Mouse (Mus musculus) brain, embryonic 18.5 days (tissue): ENCODE measurements around the gene Cdkn2aipnl.

Experiments used
- DNase-seq: peaks from one replicate; pipeline ENCODE4 v3.0.0-alpha.2; 2012; ENCODE audit warnings: low read depth, low spot score

Cdkn2aipnl gene

DNA sequence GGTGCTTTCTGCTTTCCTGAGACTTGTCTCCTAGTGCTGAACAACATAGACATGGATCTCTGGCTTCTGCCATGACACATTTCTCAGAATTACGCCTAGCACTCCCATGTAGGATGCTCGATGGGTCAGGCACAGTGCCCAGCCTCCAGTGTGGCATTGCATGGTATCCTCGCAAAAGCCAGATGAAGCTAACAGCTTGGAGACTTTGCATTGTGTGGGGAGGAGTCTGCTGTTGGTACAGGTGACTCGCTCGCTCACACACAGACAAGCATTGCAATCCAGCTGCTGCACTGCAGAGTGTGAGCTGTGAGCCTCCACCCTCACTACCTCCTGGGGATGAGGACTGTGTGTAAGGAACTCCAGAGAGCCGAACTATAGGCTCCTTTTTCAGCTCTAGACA lies 21.3 kb upstream of the Cdkn2aipnl start:
- DNase-seq = no peak

DNA sequence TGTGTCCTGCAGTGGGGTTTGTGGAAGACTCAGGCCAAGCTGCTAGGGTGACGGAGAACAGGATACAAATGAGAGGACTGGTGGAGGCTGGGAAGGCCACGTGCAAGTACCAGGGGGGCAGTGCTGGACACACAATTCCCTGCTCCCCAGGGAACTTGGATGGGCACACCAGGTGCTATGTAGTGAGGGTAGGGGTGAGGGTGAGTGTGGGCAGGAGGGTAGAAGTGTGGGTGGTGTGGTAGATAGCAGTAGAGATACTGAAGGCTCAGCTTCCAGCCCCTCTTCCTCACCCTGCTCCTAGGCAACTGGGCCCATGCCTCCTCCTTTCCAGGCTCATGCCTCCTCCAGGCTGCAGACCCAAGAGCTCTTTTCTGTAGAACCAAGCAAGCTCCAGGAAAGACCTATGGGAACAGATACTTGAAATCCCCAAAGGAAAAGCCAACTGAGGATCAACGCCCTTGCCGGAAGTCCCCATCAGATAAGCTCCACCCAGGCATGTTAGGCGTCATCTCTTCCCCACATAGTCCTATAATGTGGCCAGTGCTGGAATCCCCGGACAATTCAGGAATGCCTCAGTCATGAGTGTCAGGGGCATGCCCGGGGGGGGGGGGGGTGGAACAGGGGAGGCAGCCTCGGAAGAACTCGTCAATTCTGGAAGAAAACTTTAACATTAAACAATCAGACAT lies 18.2 kb upstream of the Cdkn2aipnl start:
- no peak for DNase-seq

DNA sequence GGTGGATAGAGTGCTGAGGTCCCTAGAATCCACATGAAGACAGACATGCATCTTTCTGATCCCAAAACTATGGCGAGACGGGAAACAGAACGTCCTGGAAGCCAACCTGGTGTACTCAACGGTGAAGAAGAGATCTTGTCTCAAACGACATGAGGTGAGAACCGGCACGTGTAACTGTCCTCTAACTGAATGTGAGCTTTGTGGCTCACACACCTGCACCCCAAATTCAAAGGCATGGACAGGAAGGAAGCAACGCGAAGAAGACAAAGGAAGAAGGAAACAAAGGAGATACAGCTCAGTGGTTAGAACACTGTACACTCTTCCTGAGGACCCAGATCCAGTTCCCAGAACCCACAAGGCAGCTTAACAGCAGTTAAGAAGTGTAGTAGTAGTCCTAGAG lies 17.5 kb upstream of the Cdkn2aipnl start:
- no peak for DNase-seq

DNA sequence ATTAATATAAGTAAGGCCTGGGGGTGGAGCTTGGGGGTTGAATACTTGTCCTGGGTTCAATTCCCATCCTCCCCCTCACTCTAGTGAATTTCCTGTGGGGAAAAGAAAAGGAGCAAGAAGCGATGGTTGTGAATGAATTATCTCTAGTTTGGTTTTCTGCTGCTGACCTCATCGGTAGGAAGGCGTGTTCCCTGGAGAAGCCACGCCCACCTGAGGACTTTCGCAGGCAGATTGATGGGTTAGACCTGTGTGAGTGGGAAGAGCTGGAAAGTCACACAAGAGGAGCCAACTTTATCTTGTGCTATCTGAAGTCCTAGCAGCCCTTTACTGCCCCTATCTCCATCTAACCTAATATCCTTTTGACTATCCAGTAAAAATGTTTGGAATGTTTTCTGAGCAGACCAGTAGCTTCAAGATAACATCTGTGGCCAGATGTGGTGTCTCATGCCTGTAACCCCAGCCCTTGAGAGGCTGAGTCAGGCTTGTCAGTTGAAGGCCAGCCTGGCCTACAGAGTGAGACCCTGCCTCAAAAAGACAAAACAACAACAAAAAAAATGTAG lies 15.5 kb upstream of the Cdkn2aipnl start:
- no peak for DNase-seq

DNA sequence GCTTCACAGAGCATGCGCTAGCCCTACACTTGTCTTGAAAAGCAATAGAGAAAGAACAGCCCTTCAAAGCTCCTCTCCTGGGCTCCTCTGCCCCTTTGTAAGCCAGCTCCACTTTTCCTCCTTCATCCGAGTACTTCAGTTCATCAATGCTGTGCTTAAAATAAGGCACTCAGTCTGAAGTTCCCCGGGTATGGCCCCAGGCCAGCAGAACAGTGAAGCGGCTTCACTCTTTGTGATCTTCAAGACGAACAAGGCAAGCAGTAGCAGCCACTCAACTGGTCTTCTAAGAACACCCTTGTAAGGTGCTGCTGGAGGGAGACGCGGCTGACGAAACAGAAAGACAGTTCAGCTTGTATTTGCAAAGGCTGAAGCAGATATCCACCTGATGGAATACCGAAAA lies 11.3 kb upstream of the Cdkn2aipnl start:
- no peak for DNase-seq

DNA sequence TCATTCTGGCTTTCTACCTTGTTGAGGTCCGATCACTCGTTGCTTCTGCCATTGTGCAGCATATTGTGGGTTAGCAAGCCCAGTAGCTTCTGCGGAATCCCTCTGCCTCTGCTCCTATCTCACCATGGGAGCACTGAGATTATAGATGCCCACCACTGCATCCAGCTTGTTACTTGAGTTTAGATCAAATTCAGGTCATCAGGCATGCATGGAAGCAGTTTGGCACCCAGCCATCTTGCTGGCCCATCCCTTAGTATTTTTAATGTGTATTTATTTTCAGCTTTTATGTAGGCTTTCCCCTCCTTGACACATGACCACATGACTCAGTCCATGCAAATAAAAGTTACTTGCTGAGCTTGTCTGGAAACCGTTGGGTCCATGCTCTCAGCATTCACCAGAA lies 9.7 kb upstream of the Cdkn2aipnl start:
- no peak for DNase-seq

DNA sequence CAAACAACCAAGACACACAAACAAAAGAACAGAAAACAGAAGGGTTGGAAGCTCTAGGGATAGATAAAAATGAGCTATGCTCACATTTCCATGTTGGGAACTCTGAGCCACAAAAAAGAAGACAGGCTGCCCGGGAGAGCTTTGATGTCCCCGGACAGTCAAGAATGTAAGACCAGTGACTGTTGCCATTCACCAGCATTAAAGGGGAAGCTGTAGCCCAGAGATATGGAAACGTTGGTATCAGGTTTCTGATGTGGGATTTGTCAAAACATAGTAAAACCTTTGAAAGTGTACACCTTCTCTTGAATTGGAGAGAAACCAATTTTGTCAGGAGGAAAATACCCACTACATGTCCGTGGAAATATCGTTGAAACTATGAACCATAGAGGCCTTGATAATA lies 8.0 kb upstream of the Cdkn2aipnl start:
- no peak for DNase-seq

DNA sequence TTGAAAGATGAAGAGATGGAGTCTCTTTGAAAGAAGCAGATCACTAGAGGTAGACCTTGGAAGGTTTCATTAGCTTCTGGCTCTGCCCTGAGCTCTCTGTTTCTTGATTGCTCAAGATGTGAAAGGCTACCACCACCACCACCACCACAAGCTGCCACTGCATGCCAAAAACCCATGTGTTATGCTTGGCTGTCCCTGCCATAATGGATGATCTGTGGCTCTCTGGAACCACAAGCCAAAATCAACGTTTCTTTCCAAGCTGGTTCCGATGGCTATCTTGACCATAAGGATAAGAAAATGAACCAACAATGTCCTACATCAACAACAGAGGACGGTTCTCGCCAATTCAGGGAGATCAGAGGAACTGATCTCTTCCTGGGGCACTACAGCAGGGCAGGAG lies 7.4 kb upstream of the Cdkn2aipnl start:
- no peak for DNase-seq

DNA sequence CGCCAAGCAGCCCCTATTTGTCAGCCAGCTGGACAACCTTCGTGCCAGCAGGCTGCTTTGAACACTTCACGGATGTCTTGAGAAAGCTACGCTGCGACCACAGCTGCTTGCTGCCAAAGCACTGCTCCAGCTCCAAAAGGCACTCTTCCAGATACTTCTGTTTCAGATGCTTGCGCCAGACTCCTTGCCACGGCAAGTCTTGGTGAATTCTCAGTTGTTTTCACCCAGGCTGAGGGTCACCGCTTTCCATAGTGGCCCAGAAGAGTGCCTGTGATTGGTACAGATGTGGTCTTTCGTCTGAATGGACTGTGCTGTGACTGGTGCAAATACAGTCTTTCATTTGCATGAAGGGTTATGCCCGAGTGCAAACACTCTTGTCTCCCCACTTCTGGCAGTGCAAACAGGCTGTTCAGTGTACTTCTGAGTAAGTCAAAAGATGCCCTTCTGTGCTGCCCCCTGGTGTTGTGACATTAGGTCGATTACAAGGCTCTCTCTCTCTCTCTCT lies 6.4 kb upstream of the Cdkn2aipnl start:
- DNase-seq = no peak

DNA sequence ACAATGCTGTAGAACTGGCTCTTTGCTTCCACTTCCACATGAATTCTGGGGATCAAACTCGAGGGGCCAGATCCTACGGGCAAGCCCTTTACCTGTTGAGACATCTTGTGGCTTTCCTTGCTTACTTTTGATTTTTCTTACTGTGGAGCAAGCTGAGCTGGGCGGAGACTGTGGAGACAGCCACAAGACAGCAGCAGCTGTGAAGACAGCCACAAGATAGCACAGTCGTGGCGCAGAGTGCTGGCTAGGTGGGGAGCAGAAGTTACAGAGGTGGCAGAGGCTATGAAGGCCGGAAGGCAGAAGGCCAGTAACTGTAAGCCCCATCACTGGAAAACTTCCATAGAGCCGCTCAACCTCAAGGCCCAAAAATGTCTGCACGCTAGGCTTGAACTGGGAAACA lies 5.7 kb upstream of the Cdkn2aipnl start:
- DNase-seq = no peak

DNA sequence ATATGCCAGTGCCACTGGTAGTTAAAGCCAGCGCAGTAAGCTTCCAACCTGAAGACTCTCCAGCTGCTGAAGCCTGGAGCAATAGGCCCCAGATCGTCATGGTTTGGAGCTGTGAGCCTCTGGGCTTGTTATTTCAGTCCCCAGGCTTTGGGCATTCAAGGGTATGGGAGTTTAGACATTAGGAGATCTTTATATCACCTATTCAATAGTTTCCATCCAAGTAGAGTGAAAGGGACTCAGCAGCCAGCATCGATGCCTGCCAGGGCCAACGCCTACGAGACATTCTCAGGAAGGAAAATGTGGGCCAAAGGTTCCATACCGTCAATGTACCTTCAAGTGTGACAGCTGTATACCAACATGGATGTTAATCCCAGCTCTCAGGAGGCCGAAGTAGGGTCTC lies 5.2 kb upstream of the Cdkn2aipnl start:
- DNase-seq = no peak

DNA sequence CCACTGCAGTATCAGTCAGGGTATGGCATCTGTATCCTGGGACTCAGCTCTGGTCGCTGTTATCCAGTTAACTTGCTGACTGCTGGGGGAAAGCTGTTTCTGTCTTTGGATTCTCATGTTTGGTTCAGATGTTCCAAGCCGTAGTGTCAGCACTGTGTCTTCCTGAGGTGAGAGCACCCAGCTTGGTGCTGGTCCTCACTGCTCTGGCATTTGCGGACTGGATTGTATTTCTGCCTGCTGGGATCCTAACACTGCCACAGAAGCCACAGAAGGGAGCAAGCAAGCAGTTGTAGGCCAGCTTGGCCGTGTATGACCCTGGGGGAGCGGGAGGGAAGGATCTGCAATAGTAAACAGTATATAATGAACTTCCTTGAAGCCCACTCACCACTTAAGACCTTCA lies 810 bp upstream of the Cdkn2aipnl start:
- DNase-seq = no peak

DNA sequence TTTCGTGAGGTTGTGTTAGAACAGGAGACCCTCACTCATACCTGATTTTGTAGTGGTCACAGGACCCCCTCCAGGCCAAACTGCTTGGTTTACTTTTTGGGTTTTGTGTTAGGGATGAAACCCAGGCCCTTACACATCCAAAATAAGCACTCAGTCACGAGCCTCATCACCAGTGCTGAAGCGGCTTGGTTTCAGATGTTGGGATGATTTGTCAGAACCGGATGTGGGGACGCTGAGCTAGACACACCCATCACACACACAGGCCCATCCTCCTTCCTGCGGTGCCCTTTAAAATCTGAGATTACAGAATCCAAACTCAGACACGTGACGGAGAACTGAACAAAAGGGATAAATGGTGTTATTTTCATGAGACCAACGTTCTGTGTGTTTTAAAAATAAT lies 1.4 kb downstream of the Cdkn2aipnl start:
- no peak for DNase-seq

DNA sequence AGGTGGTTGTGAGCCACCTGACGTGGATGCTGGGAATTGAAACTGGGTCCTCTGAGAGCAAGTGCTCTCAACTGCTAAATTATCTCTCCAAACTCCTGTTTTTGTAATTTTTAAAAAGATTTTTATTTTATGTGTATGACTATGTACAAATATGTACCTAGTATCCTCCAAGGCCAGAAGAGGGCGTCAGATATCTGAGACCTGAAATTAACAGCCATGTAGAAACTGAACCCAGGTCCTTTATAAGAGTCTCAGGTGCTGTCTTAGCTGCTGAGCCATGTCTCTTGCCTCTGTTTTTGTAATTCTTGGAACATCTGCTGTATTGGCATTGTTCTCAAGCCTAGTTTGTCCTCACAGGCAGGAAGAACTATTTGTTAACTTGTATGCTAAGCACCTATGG lies 2.0 kb downstream of the Cdkn2aipnl start:
- no peak for DNase-seq

DNA sequence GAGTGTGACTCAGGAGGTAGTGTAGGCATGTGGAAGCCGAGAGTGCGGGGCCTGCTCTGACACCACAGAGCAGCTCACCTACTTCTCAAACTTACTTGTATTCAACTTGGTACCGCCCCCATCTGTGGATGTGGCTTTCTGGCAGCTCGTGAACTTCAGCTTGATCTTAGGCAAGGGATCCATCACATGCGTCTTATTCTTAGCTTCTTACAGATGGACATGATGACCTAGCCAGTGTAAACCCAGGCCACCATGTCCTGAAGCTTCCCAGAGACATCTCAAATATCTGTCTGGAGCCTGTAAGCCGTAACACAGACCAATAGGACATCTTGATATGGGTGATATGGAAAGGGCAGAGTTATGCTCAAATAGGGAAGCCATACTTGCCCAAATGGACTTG lies 4.2 kb downstream of the Cdkn2aipnl start:
- no peak for DNase-seq

DNA sequence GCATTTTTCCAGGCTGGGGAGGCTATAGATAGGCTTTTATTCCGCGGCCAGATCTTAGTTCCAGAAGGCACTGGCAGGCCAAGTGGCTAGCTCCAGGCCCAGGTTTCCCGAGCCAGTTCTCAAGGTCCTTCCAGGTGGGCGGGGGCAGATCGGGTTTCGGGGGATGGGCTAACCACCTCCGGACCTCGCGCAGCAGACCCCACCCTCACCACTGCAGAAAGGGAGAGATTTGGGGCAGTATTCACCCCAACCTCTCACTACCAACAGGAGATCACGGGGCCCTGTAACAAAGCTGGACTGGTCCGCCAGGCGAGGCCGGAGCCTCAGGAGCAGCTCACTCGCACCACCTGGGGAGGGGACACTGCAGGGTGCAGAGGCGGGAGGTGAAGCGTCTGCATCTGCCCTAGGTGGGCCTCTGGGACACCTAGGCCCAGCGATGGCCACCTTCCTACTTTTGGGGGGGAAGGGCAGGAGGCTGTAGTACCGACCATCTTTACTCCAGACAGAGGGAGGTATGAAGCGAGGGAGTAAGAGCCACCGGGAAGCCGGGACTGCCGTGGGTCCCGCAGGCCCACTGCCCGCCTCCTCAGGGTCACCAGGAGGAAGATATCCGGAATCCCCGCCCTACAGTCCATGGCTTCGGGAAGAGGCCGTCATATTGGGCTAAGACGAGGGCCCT lies 32.3 kb downstream of the Cdkn2aipnl start:
- no peak for DNase-seq

DNA sequence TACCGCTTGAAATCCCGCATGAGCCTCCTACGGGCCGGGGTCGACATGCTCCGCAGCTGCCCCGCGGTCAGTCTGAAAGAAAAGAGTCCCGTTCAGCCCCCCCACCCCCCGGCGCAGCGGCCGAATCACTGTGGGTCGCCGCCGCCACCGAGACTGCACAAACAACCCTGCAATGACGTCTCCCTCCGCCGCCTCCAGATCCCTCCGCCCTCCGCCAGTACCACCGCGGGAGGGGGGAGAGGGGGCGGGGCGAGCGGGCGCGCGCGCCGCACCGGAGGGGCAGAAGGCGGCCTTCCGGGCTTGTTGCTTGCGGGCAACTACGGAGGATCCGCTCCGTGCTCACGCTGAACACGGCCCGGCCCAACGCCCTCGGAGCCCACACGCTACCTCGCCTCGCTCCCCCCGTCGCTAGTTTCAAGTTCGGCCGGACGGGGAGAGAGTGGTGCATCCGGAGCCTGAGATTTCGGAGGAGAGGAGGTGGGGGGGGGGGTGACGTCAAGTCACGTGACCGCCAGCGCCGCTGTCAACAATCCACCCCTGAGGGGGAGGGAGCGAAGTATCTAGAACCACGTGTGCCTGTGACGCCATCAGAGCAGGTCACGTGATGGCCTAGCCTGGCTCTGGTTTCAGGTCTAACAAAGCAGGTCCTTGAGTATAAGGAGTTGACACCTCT lies 33.0 kb downstream of the Cdkn2aipnl start, which contains the start of gene Ube2b:
Gene Ube2b, minus strand, starts transcription at position 473 of the 673 bp plus-strand sequence.
- peak; percentile 97 for DNase-seq

DNA sequence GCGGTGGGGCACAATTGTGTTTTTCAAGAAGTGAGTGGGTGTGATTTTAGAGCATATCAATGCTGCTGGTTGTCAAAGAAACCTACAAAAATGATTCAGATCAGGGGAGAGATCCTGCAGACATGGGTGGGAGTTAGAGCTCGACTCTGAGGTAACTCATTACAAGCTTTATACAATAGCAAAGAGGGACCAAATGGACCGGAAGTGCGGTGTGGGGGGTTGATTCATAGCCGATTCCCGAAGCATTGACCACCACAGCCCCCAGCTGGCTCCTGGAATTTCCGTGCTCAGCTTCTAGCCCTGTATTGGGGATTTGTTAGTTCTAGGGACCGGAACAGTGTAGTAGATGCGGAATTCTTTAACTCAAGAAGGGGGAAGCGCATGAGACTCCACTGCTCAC lies 33.9 kb downstream of the Cdkn2aipnl start:
- DNase-seq = no peak

DNA sequence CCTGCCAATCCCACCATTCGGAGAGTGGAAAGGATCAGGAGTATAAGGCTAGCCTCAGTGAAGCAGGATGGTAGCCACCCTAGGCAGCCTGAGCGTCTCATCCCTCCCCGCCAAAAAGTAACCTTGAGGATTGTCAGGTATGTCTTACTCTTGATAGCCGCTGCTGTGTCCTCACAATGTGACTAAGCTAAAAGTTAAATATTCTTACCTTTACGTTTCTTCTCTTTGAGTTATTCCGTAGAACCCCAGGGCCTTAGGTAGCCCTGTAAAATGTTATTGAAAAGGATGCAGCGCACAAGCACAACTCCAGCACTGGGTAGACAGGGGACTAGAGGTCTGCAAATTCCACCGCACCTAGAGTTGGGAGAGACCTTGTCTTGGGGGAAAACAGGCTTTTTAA lies 34.4 kb downstream of the Cdkn2aipnl start:
- no peak for DNase-seq

DNA sequence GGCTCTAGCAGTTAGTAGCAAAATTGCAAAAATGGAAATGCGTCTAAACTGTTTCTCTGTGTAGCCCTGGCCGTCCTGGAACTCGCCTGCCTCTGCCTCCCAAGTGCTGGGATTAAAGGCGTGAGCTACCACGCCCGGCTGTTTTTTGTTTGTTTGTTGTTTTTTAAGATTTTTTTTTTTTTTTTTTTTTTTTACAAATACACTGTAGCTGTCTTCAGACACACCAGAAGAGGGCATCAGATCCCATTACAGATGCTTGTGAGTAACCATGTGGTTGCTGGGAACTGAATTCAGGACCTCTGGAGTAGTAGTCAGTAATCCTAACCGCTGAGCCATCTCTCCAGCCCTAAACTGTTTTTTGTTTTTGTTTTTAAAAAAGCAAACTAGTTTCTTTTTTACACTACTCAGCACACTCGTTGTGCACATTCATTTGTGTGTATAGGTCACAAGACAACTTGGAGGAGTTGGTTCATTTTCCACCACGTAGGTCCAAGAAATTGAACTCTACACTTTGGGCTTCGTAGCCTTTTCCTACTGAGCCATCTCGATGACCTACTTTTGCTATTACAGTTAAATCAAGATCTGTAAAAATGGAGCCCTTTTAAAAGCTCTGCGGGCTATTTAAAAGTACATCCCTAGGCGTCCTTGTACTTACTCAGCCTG lies 35.5 kb downstream of the Cdkn2aipnl start:
- DNase-seq = no peak

DNA sequence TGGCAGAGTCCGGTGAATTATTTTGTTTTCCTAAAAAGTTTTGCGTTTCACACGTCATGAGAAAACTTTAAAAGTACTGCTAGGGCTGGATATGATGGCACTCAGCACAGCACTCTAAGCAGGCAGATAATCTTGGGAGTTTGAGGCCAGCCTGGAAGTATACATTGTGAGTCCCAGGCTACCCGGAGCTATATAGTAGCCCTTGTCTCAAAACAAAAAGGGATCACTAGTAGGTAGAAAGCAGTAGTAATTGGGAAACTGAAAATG lies 36.0 kb downstream of the Cdkn2aipnl start:
- DNase-seq = no peak
